Mouse (Mus musculus): ENCODE measurements around the gene Wipi1. TPM values are rescaled to one million over a fixed set of nuclear protein-coding genes. Genes with fewer than 3 reads are reported as not detected.

The Wipi1 gene
- total RNA-seq, 2 experiments from 2014 or later, result 5.7 to 6.2 TPM

- ATAC-seq (replicated peaks; ENCODE audit: poor library complexity, severe bottlenecking), result no peak
These were observed 65.3 kb downstream of the Wipi1 start for GRCm38 (mm10) chr11:109546305-109547001.

DNA sequence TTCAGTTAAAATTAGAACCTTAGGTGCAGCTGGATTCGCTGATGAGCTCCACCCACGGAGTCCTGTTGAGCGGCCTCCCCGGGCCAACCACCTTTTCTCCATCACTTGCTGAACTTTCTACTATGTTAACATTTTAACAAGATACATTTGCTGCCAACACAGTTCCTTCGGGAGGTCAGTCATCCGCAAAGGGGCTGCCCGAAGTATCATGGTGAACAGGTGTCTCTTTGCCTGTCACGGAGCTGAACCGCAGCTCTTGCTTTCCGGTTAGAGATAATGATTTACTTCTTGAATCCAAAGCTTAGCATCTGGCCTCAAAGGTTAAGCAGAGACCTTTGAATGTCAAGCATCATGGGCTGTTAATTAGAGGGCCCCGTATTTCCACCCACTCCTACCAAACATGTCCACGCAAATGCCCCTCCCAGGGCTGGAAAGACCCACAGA lies 66.0 kb downstream of the Wipi1 start:
- no peak for ATAC-seq (replicated peaks; ENCODE audit: poor library complexity, severe bottlenecking)

GRCm38 (mm10) chr11:109545265-109545664 lies 66.5 kb downstream of the Wipi1 start:
- no peak for ATAC-seq (replicated peaks; ENCODE audit: poor library complexity, severe bottlenecking)

DNA sequence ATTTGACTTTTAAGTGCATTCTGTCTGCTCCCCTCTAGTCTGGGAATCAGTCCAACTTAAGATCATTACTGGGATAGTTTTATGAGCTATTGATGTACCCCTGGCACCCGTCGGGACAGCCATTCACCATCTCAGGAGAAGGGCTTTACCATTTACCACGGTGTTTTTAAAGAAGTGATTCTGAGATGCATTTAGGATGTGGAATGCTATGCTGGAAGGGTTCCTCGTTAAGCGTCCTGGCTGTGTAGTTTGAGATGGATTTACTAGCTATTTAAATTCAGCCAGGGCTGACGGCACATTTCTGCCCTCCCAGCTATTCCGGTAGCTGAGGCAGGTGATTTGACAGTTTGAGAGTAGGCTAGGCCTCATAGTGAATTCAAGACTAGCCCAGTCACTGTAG lies 67.3 kb downstream of the Wipi1 start:
- ATAC-seq (replicated peaks; ENCODE audit: poor library complexity, severe bottlenecking), result no peak

- no peak for ATAC-seq (replicated peaks; ENCODE audit: poor library complexity, severe bottlenecking)
These were observed 68.3 kb downstream of the Wipi1 start for GRCm38 (mm10) chr11:109543466-109543865.

- ATAC-seq (replicated peaks; ENCODE audit: poor library complexity, severe bottlenecking), result peak; percentile 91
These were observed 72.5 kb downstream of the Wipi1 start for GRCm38 (mm10) chr11:109539290-109539689.

DNA sequence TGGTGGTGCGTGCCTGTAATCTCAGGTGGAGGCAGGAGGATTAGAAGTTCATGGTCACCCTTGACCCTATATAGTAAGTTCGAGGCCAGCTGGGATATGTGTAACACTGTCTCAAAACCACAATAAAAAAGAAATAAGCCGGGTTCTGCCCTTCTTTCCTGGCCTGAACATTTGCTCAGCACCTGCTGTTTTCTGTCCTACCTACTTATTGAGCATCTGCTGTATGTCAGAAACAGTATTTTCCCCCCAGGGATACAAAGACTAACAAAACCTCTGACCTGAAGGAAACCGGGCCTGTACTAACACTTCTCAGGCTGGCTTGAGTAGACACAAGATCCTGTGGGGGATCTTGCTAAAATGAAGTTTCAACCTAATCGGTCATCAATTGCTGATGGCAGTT lies 74.8 kb downstream of the Wipi1 start:
- ATAC-seq (replicated peaks; ENCODE audit: poor library complexity, severe bottlenecking), result no peak

DNA sequence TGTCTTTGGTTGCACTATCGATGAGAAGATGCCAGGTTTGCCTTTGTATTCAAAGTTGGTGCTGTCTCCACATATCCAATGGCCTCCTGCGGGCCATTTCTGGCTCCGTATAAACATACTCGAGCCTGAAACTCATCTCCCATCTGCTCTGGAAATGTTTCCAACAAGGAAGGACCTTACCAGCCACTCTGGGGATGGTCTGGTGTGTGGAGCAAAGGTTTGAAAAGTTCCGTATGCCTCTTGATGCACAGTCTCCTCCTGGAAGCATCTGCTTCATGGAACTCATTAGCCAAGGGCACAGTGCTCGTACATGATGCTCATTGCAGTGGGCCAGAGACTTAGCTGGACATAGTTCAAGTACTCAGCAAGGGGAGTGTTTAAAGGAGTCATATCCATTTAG lies 75.8 kb downstream of the Wipi1 start:
- no peak for ATAC-seq (replicated peaks; ENCODE audit: poor library complexity, severe bottlenecking)

- no peak for ATAC-seq (replicated peaks; ENCODE audit: poor library complexity, severe bottlenecking)
These were observed 81.7 kb downstream of the Wipi1 start for GRCm38 (mm10) chr11:109530030-109530429.

DNA sequence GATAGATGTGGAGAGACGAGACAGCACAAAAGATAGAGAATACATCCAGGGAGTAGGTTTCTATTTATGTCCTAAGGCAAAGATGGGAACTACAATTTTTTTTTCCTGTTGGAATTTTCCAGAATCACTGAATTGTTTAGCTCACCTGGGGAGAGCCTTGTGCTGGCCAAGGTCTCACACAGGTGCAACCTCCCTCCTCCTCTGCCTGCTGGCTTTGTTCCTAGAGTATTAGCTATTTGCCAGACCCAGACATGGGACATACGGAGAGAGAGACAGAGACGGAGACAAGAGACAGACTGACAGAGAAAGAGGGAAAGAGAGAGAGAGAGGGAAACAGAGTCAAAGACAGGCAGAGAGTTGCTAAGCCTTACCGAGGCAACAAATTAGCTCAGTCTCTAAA lies 86.2 kb downstream of the Wipi1 start:
- no peak for ATAC-seq (replicated peaks; ENCODE audit: poor library complexity, severe bottlenecking)

GRCm38 (mm10) chr11:109524869-109525268 lies 86.9 kb downstream of the Wipi1 start:
- no peak for ATAC-seq (replicated peaks; ENCODE audit: poor library complexity, severe bottlenecking)

Other genes with a start within 250 kb of the Wipi1 start
- gene Gna13, start 249.1 kb downstream of the Wipi1 start, total RNA-seq (2014; fragmentation: Nextera tagmentation), result 34.6 and 38.5 TPM in 2 replicates
- gene Gna13, start 249.1 kb downstream of the Wipi1 start, total RNA-seq (2017), result 40.6 and 43.5 TPM in 2 replicates
- gene 9930022D16Rik, start 198.1 kb downstream of the Wipi1 start, total RNA-seq (2014; fragmentation: Nextera tagmentation), result not detected in 2 replicates
- not detected in 2 replicates for gene 9930022D16Rik, start 198.1 kb downstream of the Wipi1 start, total RNA-seq (2017)
- 38.0 and 41.1 TPM in 2 replicates for gene Amz2, start 186.0 kb downstream of the Wipi1 start, total RNA-seq (2014; fragmentation: Nextera tagmentation)
- 37.5 and 49.5 TPM in 2 replicates for gene Amz2, start 186.0 kb downstream of the Wipi1 start, total RNA-seq (2017)
- gene Arsg, start 138.6 kb downstream of the Wipi1 start, total RNA-seq (2014; fragmentation: Nextera tagmentation), result 1.4 and 2.1 TPM in 2 replicates
- 1.5 and 1.6 TPM in 2 replicates for gene Arsg, start 138.6 kb downstream of the Wipi1 start, total RNA-seq (2017)
- 41.4 and 42.6 TPM in 2 replicates for gene Slc16a6, start 138.4 kb downstream of the Wipi1 start, total RNA-seq (2014; fragmentation: Nextera tagmentation)
- 14.9 and 16.6 TPM in 2 replicates for gene Slc16a6, start 138.4 kb downstream of the Wipi1 start, total RNA-seq (2017)
- 91.7 and 101 TPM in 2 replicates for gene Prkar1a, start 37.4 kb upstream of the Wipi1 start, total RNA-seq (2014; fragmentation: Nextera tagmentation)
- 77.3 and 83.9 TPM in 2 replicates for gene Prkar1a, start 37.4 kb upstream of the Wipi1 start, total RNA-seq (2017)
- not detected in 2 replicates for gene Fam20a, start 110.3 kb upstream of the Wipi1 start, total RNA-seq (2014; fragmentation: Nextera tagmentation)
- not detected in 2 replicates for gene Fam20a, start 110.3 kb upstream of the Wipi1 start, total RNA-seq (2017)
- not detected in 2 replicates for gene 1700012B07Rik, start 216.1 kb upstream of the Wipi1 start, total RNA-seq (2014; fragmentation: Nextera tagmentation)
- gene 1700012B07Rik, start 216.1 kb upstream of the Wipi1 start, total RNA-seq (2017), result not detected in 2 replicates

Measured in granulocyte monocyte progenitor cell, adult 5-6 weeks (primary cell).